ENCODE assay signal across 41 mouse cellular contexts in genomic region chr3:85987225-85987624, GRCm38 (mm10). TPM values are rescaled to one million over a fixed set of nuclear protein-coding genes. Genes with fewer than 3 reads are reported as not detected.
"Had no signal": no experiment of that assay in that cellular context is flagged by ENCODE, and none has a peak within 500 bp of the region (broad histone marks: within the 10 kb centered on the region; RNA-seq: fewer than 3 reads in every experiment).

No protein-coding gene starts in this region.

- DNase-seq: gastrocnemius, postnatal 14 days; gastrocnemius, postnatal 36 days; heart, adult 18-20 months; heart, postnatal 14 days; heart, postnatal 36 days; kidney, adult 11 months; kidney, adult 2 months; kidney, adult 9 months; kidney, postnatal 14 days; kidney, postnatal 36 days; layer of hippocampus, adult 9-11 months; layer of hippocampus, postnatal 36 days; left cerebral cortex, postnatal 4 days had no signal

- H3K4me1 ChIP-seq: hindbrain, embryonic 13.5 days; limb, embryonic 13.5 days; limb, embryonic 15.5 days had no signal

- H3K9ac ChIP-seq: heart, embryonic 13.5 days; heart, embryonic 15.5 days; hindbrain, embryonic 13.5 days; hindbrain, embryonic 15.5 days; kidney, embryonic 15.5 days; limb, embryonic 13.5 days; limb, embryonic 15.5 days; liver, embryonic 12.5 days; liver, embryonic 14.5 days had no signal

- H3K4me3 ChIP-seq: heart, embryonic 13.5 days; heart, embryonic 15.5 days; hindbrain, embryonic 13.5 days; hindbrain, embryonic 15.5 days; kidney, embryonic 15.5 days; limb, embryonic 13.5 days; limb, embryonic 15.5 days; liver, embryonic 12.5 days had no signal

- H3K27me3 ChIP-seq: heart, embryonic 13.5 days; heart, embryonic 15.5 days; hindbrain, embryonic 13.5 days; hindbrain, embryonic 15.5 days; kidney, embryonic 15.5 days; limb, embryonic 13.5 days; limb, embryonic 15.5 days; liver, embryonic 12.5 days had no signal

- H3K36me3 ChIP-seq: heart, embryonic 13.5 days; heart, embryonic 15.5 days; hindbrain, embryonic 13.5 days; hindbrain, embryonic 15.5 days; limb, embryonic 15.5 days had no signal

- H3K27ac ChIP-seq: heart, embryonic 13.5 days; heart, embryonic 15.5 days; hindbrain, embryonic 13.5 days; hindbrain, embryonic 15.5 days; hindbrain, postnatal 0 days; kidney, embryonic 15.5 days; kidney, postnatal 0 days; limb, embryonic 13.5 days; limb, embryonic 15.5 days; liver, embryonic 12.5 days; liver, embryonic 14.5 days had no signal

RNA-seq across cellular contexts. Expression of gene Prss48, which starts 15.1 kb away (rescaled TPM):
- total RNA-seq: gastrocnemius, adult 18-20 months; gastrocnemius, adult 8-10 months; gastrocnemius, postnatal 14 days; gastrocnemius, postnatal 36 days; granulocyte monocyte progenitor cell, adult 5-6 weeks; heart, adult 18-20 months; heart, adult 8-10 months; heart, postnatal 14 days; heart, postnatal 36 days; hematopoietic stem cell, adult 5-6 weeks; hindbrain, postnatal 0 days; layer of hippocampus, adult 18-20 months; layer of hippocampus, adult 8-10 months; layer of hippocampus, postnatal 14 days; layer of hippocampus, postnatal 36 days; left cerebral cortex, adult 18-20 months; left cerebral cortex, adult 8-10 months; left cerebral cortex, postnatal 10 days; left cerebral cortex, postnatal 25 days; left cerebral cortex, postnatal 4 days had no signal
- polyA plus RNA-seq: frontal cortex, adult 2 months; heart, embryonic 11.5 days; heart, embryonic 13.5 days; heart, embryonic 15.5 days; heart, postnatal 0 days; hindbrain, embryonic 13.5 days; hindbrain, embryonic 15.5 days; hindbrain, postnatal 0 days; intestine, embryonic 16.5 days; kidney, adult 2 months; kidney, postnatal 0 days; large intestine, adult 2 months; limb, embryonic 13.5 days; limb, embryonic 15.5 days; liver, embryonic 12.5 days; liver, embryonic 14.5 days had no signal
